Mouse (Mus musculus) CD4-positive, CD25-positive, alpha-beta regulatory T cell, adult 2 months (primary cell): ENCODE results near the gene Rgl2.
A peak's percentile ranks its signal among the peaks of the same experiment; 100 is the strongest.

Source experiments
- DNase-seq: peaks from one replicate; pipeline ENCODE4 v3.0.0-alpha.2; 2012; ENCODE audit warnings: low read depth, low spot score

The Rgl2 gene

DNA sequence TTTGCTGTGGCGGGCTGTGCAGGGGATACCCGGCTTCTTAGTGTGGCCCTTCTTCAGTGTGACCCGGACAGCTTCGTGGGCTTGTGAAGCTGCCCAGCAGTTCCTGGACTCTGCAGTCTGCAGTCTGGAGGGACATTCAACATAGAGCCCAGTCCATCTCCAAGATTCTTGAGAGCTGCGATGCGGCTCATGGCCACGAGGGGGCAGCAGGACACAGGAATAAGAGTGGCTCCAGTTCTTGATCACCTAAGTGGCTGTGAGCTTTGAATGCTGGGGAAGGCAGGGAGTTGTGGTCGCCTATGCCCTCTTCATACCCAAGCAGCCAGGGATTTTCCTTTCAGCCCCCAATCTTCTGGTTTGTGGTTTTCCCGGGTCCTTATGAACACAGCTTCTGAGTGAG is 39.1 kb downstream of the Rgl2 start:
- peak; percentile 92 for DNase-seq

DNA sequence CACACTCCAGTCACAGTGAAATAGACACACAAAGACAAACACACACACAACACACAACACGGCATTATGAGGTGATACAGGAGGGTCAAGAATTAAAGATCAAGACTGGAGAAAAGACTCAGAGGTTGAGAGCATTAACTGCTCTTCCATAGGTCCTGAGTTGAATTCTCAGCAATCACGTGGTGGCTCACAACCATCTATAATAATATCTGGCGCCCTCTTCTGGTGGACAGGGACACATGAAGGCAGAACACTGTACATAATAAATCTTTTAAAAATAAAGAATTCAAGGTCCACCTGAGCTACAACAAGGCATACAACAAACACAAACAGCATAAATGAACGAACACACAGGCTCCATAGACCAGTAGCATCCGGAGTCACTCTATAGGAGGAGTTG is 39.6 kb downstream of the Rgl2 start:
- DNase-seq, result peak; percentile 87

DNA sequence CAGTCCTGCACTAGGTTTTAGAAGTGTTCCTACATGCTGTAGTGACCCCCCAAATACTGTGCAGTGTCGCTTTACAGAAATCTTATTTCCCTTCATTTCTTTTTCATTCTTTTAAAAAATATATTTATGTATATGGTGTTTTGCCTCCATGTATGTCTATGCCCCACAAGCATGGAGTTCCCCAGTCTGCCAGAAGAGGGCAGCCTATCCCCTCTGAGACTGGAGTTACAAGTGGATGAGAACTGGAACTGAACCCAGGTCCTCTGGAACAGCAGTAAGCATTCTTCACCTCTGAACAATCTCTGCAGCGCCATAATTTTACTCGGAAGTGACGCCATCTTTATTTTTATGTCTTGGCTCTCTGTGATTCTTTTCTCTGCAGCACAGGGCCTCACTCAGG is 40.1 kb downstream of the Rgl2 start:
- peak; percentile 59 for DNase-seq

DNA sequence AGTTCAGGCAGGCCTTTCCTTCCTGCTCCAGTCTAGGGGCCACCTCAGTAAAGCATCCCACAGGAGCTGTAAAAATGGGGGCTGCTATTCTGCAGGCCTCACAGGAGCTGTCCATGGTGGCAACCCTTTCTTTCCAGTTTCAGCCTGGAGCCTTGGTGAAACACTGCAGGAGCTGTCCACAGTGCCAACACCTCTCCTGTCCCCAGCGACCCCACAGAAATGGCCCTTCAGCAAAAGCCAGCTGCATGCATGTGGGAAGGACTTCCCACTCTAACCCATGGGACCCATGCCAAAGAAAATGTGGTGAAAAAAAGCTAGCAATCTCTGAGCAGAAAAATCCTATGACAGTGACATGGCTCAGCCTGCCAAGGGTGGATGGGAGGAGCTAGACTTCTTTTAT is 43.3 kb downstream of the Rgl2 start:
- DNase-seq, result no peak

DNA sequence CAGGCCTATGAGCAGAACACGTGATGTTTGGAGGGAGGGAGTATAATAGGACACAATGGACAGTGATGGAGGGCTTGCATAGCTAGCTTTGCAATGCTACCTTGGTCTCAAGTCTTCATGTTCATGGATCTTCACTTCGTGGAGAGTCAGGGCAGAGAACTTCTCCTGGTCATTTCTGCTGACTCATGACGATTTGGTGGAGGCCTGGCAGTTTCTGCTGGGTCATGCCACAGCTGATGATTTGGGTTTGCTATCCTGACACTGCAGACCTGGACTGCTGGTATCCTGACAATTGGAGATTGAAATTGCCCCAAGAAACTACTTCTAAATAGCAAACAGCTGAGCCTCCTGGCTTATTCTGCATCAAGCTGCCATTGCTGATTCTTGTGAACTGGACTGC is 44.2 kb downstream of the Rgl2 start:
- no peak for DNase-seq

DNA sequence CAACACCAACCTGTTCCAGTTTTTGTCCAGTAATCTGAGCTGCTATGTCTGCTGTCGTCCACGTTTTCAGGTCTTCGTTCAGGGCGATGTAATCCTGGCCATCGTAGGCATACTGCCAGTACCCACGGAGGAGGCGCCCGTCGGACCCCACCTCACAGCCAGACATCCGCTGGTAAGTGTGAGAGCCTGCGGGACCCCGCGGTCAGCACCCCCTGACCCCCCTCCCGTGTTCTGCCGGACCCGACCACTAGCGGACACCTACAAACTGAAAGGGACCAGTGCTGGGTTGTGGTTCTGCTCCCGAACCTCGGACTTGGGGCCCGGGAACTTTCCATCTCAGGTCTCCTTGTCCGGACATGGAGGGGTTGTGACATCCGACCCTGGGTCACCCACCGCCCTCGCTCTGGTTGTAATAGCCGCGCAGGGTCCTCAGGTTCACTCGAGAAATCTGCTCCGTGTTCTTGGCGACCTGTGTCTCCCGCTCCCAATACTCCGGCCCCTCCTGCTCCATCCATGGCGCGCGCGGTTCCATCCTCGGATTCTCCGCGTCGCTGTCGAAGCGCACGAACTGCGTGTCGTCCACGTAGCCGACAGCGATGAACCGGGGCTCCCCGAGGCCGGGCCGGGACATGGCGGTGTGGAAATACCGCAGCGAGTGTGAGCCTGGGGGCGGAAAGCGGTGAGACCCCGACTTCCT is 48.7 kb downstream of the Rgl2 start:
- no peak for DNase-seq

DNA sequence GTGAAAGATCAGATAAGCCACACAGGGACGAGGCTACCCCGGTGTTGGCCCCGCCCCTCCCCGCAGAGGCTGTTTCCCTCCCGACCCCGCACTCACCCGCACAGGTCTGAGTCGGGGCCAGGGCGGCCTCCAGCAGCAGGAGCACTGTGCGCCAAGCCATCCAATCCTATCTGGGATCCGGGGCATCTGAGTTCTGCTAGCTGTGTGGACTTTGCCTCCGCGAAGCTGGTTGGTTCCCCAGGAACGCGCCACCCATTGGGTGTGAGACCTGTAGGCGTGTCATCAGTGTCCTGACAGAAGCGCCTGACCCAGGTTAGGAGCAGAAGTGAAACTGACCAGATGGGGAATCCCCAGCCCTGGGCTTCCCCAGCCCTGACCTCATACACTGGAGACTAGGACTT is 49.3 kb downstream of the Rgl2 start:
- DNase-seq, result peak; percentile 88

DNA sequence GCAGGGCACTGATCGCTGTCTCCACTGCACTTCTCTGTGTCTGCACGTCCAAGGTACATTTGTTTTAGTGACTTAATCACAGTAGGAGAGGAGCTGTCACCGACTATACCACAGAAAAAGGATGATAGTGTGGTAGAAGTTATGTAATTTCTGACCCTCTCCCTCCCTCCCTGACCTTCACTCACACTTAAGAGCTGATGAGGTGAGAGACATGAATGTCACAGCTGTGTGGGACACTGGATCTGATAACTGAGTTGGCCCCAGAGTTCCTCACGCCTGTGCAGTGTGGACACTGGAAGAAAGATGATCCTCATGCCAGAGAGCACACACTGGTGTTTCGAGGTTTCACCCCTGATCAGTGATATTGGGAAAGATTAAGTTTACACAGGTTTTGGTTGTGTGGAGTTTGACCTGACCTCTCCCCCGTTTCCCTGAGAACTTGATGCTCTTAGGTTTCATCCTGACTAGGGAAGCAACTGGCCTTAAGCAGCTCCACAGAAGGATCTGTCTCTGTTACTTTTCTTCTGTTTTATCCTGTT is 50.2 kb downstream of the Rgl2 start:
- DNase-seq, result no peak

DNA sequence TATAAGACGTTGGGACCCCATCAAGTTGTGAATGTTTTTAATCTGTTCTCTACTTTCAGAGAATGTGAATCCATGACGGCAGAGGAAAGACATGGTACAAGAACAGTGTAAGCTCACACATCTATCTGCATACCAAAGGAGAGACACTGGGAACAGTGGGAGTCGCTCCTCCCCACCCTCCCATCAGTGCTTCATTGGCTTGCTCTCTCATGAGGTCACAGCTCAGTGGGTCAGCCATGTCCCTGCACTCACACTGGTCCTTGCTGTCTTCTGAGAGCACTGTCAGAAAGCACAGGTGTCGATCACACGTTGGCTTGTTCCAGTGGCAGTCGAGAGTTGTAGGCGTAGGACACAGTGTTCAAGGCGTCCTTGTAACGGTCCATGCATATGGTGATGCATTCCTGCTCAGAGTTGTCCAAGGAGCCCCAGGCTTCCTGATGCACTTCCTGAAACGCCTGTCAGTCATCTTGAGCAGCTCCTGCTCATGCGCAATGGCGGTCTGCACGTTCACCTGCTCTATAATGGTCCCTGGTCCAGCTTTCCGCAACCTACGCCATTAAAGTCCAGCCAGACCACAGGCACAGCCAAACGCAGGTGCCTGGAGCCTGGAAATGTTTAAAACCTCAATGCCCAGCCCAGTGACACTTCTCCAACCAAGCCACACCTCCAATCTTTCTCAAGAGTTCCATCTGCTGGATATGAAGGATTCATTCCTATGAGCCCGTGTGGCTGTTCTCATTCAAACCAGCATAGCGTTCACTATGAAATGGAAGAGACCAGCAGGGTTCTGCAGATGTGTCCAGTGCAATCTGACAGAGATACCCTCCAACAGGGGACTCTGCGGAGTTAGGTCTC is 51.1 kb downstream of the Rgl2 start:
- DNase-seq, result peak; percentile 21

DNA sequence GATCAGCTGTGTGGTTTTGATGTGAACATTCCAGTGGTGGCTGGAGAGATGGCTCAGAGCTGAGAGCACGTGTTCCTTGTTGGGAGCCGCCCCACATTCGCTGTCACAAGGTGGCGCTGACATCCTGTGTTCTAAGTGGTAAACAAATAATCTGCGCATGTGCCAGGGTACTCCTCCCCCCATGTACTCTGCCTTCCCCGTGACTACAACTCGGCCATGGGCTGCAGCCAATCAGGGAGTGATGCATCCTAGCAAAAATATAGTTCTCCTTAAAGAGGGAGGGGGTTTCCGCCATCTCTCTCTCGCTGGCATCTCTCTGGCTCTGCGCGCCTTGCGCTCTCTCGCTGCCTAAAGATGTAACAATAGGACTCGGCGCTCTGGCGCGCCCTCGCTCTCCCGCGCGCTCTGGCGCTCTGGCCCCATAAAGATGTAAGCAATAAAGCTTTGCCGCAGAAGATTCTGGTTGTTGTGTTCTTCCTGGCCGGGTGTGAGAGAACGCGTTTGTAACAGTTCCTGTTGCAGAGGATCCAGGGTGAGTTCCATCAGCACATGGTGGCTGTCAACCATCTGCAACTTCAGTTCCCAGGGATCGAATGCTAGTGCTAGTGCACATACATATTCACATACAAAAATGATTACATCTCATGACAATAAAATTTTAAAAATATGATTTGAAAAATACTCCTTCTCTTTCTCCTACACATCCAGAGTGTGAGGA is 52.0 kb downstream of the Rgl2 start:
- DNase-seq, result peak; percentile 98

DNA sequence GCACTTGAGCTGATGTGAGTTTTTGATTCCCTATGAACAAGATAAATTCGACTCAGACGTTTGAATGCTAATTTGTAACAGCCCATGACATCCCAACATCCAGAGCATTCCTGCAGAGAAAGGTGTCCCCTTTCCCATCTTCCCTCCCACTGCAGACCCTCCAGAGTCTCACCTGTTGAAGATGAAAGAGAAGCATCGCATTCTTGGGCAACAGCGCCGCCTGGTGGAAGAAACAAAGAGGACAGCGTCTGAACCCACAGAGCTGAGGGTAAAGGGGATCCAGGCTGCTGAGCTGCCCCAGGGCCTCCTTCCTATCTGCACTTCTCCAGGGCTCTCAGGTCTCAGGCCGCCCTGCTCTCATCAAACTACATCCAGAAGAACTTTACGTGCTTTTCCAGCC is 52.8 kb downstream of the Rgl2 start:
- DNase-seq, result peak; percentile 84
